Mouse (Mus musculus) left cerebral cortex, postnatal 36 days (tissue): ENCODE results near the gene Slc1a6. TPM values are rescaled to one million over a fixed set of nuclear protein-coding genes. Genes with fewer than 3 reads are reported as not detected.
"Not testable (repeated sequence)": the region's sequence is repeated elsewhere in the genome, so short reads cannot be mapped to it uniquely, and the experiment has no call there.

Experiments used
- DNase-seq, 2 experiments: peaks; one replicate each; pipeline ENCODE4 v3.0.0; 2021 to 2022; ENCODE audit warnings: low spot score in 2 of 2, mixed read lengths in 1 of 2
- intact Hi-C: fragments of 180-260 bp; cut with DNase I; formaldehyde crosslinking; loops from one replicate; pipeline ENCODE4 v1.15.1; 2025
- total RNA-seq, 2 experiments: library from RNA; stranded (reverse); gene quantifications; 2 replicates each; pipeline ENCODE4 v1.2.3; 2021

Gene Slc1a6
- 10 to 100 TPM; 10.8 to 11.4 TPM for total RNA-seq

- intact Hi-C loops = no loop called here
- peak; percentile 36 to 55 for DNase-seq
Measured at GRCm38 (mm10) chr10:78779981-78780651, at the start of gene Slc1a6. Slc1a6 (plus strand) TSS chr10:78780496.

- intact Hi-C loops = loop anchor here (10.0 kb wide), 1 partner anchor 275 kb away; the partner anchor contains the start of gene Pdxk
- DNase-seq = no peak
Measured at GRCm38 (mm10) chr10:78739821-78740220, 40.5 kb upstream of the Slc1a6 start.

GRCm38 (mm10) chr10:78743721-78744120 lies 36.6 kb upstream of the Slc1a6 start:
- intact Hi-C loops = loop anchor here (10.0 kb wide), 1 partner anchor 279 kb away; the partner anchor contains the start of gene Pdxk
- no peak for DNase-seq

GRCm38 (mm10) chr10:78745453-78746232 lies 34.7 kb upstream of the Slc1a6 start:
- DNase-seq = no peak
- intact Hi-C loops = loop anchor here (10.0 kb wide), 1 partner anchor 281 kb away; the partner anchor contains the start of gene Pdxk

- peak; percentile 31 to 42 for DNase-seq
- intact Hi-C loops = loop anchor here (10.0 kb wide), 1 partner anchor 282 kb away; the partner anchor contains the start of gene Pdxk
Measured at GRCm38 (mm10) chr10:78747035-78747721, 33.1 kb upstream of the Slc1a6 start.

- DNase-seq = no peak
- intact Hi-C loops = loop anchor here (10.0 kb wide), 1 partner anchor 283 kb away; the partner anchor contains the start of gene Pdxk
Measured at GRCm38 (mm10) chr10:78748161-78748560, 32.1 kb upstream of the Slc1a6 start.

- intact Hi-C loops = loop anchor here (10.0 kb wide), 1 partner anchor 284 kb away; the partner anchor contains the start of gene Pdxk
- DNase-seq = no peak
Measured at GRCm38 (mm10) chr10:78748946-78749345, 31.4 kb upstream of the Slc1a6 start.

GRCm38 (mm10) chr10:78752452-78753191 lies 27.7 kb upstream of the Slc1a6 start, which contains the start of gene Ccdc105:
Ccdc105 (minus strand) TSS chr10:78753065.
- DNase-seq = peak; percentile 76 to 88
- intact Hi-C loops = loop anchor here (10.0 kb wide), 1 partner anchor 912 kb away; the partner anchor contains the start of genes Madcam1 and Tpgs1

GRCm38 (mm10) chr10:78756021-78756420 lies 24.3 kb upstream of the Slc1a6 start:
- DNase-seq = peak; percentile 74 to 75
- intact Hi-C loops = loop anchor here (5.0 to 10.0 kb wide), 2 partner anchors 341 to 909 kb away; partner anchors contain the start of genes 2610008E11Rik, Madcam1 and Tpgs1

- intact Hi-C loops = no loop called here
- DNase-seq = no peak
Measured at GRCm38 (mm10) chr10:78765570-78765969, 14.7 kb upstream of the Slc1a6 start.

GRCm38 (mm10) chr10:78775830-78776229 lies 4.5 kb upstream of the Slc1a6 start:
- intact Hi-C loops = no loop called here
- no peak for DNase-seq

- DNase-seq = no peak
- intact Hi-C loops = no loop called here
Measured at GRCm38 (mm10) chr10:78779527-78779926, 769 bp upstream of the Slc1a6 start.

- DNase-seq = peak; percentile 89 to 92
- intact Hi-C loops = no loop called here
Measured at GRCm38 (mm10) chr10:78787566-78788087, 7.3 kb downstream of the Slc1a6 start.

- intact Hi-C loops = no loop called here
- no peak for DNase-seq
Measured at GRCm38 (mm10) chr10:78790561-78790960, 10.3 kb downstream of the Slc1a6 start.

- intact Hi-C loops = no loop called here
- no peak for DNase-seq
Measured at GRCm38 (mm10) chr10:78801449-78801848, 21.2 kb downstream of the Slc1a6 start.

GRCm38 (mm10) chr10:78812358-78813060 lies 32.2 kb downstream of the Slc1a6 start:
- DNase-seq = peak; percentile 68 to 75
- intact Hi-C loops = no loop called here

GRCm38 (mm10) chr10:78840456-78840855 lies 60.2 kb downstream of the Slc1a6 start:
- intact Hi-C loops, DNase-seq: not testable (repeated sequence)

GRCm38 (mm10) chr10:78852066-78852465 lies 71.8 kb downstream of the Slc1a6 start, which contains the start of gene Olfr1356:
Olfr1356 (minus strand) TSS chr10:78852166.
- intact Hi-C loops = no loop called here
- DNase-seq = no peak
